Mouse (Mus musculus): ENCODE results near the gene Fem1a.

- no peak for TF ChIP-seq POLR2A (IDR thresholded peaks at IDR 0.05; ENCODE audit: borderline replicate concordance, control insufficient read depth, low read depth, low read length)
- TF ChIP-seq CTCF (IDR thresholded peaks at IDR 0.05; ENCODE audit: control insufficient read depth, insufficient read depth, low read length), result no peak
These were observed 36.1 kb downstream of the Fem1a start, which contains the start of gene Plin3 for GRCm38 (mm10) chr17:56292531-56293222.
